Mouse (Mus musculus): ENCODE data around the gene Hoxd1. TPM values are rescaled to one million over a fixed set of nuclear protein-coding genes. Genes with fewer than 3 reads are reported as not detected.

Hoxd1 gene
- polyA plus RNA-seq, 1 experiment, result not detected

- TF ChIP-seq GATA1 (IDR thresholded peaks at IDR 0.05; ENCODE audit: low read length), result no peak
These were observed 23.9 kb upstream of the Hoxd1 start for GRCm38 (mm10) chr2:74738623-74739475.

- no peak for TF ChIP-seq GATA1 (IDR thresholded peaks at IDR 0.05; ENCODE audit: low read length)
These were observed 23.3 kb upstream of the Hoxd1 start for GRCm38 (mm10) chr2:74739476-74739800.

GRCm38 (mm10) chr2:74739869-74740268 lies 22.9 kb upstream of the Hoxd1 start:
- TF ChIP-seq GATA1 (IDR thresholded peaks at IDR 0.05; ENCODE audit: low read length), result no peak

DNA sequence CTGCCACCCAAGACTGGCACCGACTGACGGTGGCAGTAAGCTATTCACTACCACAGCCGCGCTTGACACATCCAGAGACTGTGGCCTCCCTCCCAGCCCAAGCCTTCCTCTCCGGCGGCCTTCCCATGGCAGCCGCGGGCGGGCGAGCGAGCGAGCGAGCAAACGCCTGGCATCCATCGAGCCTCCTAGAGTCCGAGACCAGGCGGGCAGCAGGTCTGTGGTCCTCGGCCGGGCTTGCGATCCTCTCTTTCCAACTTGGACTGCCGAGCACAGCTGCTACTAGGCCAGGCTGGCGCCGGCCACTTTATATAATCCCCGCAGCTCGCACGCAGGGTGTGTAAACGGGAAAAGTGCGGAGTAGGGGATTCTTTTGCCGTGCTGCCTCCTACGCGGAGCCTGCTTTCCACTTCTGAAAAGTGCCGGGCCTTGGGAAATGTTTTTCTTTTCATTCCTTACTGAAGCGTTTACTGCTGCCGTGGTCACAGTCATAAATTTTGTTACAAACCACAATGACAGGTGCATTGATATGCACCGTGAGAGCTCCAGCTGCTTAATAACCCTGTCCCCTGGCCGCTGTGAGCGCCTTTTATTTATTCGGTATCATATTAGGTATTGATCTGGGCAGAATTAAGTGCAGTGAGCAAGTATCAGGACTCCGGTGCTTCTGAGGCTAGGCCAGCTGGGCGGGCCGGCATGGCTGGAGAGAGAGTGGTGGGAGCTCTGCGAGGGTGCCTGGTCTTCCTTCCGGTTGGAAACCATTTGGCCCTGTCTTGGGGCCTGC lies 22.3 kb upstream of the Hoxd1 start:
- TF ChIP-seq GATA1 (IDR thresholded peaks at IDR 0.05; ENCODE audit: low read length), result no peak

GRCm38 (mm10) chr2:74741252-74741978 lies 21.4 kb upstream of the Hoxd1 start:
- no peak for TF ChIP-seq GATA1 (IDR thresholded peaks at IDR 0.05; ENCODE audit: low read length)

DNA sequence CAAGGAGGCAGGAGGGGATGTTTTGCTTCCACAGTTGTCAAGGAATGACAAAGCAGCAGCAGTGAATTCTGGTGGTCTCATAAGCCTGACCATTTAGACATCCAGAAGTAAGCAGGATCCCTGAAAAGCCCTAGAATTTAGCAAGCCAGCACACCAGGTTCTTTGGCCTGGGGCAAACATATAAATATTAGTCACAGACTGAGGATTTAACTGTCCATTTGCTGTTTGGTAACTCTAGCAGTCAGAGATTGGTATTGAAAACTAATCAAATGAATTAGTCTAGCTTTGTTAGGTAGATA lies 20.9 kb upstream of the Hoxd1 start:
- TF ChIP-seq GATA1 (IDR thresholded peaks at IDR 0.05; ENCODE audit: low read length), result no peak

GRCm38 (mm10) chr2:74745540-74746297 lies 17.1 kb upstream of the Hoxd1 start:
- no peak for TF ChIP-seq GATA1 (IDR thresholded peaks at IDR 0.05; ENCODE audit: low read length)

GRCm38 (mm10) chr2:74746298-74746921 lies 16.4 kb upstream of the Hoxd1 start:
- TF ChIP-seq GATA1 (IDR thresholded peaks at IDR 0.05; ENCODE audit: low read length), result no peak

- no peak for TF ChIP-seq GATA1 (IDR thresholded peaks at IDR 0.05; ENCODE audit: low read length)
These were observed 15.8 kb upstream of the Hoxd1 start for GRCm38 (mm10) chr2:74747006-74747405.

- no peak for TF ChIP-seq GATA1 (IDR thresholded peaks at IDR 0.05; ENCODE audit: low read length)
These were observed 15.1 kb upstream of the Hoxd1 start for GRCm38 (mm10) chr2:74747661-74748141.

GRCm38 (mm10) chr2:74748436-74748995 lies 14.3 kb upstream of the Hoxd1 start:
- TF ChIP-seq GATA1 (IDR thresholded peaks at IDR 0.05; ENCODE audit: low read length), result no peak

DNA sequence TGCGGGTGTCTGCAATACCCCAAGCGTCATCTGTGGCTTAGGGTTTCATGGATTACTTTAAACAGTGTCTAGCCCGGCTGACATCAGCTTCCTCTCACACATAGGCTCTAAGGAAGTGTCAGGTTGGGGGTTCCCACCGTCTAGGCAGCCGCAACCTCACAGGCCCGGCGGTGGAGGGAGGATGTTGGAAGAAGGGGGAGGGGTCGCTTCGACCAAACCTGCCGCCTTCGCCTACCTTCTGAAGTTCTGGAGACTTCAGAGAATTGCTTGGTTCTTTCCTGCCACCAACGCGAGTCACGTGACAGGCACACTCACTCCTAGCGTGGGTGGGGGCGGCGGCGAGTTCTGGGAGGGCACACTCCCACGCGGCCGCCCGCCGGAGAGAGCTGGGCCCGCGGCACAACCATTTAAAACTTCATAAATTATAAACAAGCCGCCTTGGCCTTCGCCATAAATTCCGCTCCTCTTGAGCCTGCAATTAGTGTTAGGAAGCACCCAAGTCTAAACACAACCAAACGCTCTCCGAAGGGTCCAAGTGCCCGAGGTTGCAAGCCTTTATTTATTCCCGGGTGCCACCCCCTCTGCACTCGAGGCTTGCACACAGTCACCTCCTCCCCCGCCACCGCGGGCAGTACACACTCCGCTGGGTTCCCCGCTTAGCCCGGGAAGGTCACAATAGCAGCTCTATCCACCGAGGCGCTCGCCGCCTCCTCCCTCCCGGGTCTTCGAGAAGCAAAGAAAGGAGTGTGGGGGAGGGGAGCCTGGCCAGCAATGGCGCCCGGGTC lies 13.3 kb upstream of the Hoxd1 start:
- TF ChIP-seq GATA1 (IDR thresholded peaks at IDR 0.05; ENCODE audit: low read length), result no peak

DNA sequence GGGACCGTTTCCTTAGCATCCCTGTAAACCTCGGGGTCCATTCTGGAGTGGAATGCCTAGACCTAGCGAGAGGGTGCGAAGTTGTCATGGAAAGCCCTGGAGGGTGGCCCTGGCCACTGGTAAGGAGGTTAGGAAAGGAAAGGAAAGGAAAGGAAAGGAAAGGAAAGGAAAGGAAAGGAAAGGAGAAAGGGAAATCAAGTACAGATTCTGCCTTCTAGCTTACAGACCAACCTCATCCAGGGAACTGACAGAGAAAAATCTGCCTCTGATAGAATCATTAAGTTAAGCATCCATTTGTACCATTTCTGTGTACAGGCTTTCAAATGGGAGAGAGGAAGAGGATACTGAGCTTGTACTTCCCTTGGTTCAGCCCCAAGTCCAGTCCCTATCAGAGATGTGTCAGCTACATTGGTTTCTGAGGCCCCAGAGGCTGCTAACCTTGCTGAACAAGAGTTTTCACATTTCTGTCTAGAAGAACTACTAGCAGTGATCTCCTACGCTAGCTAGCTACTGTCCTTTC lies 12.0 kb upstream of the Hoxd1 start:
- no peak for TF ChIP-seq GATA1 (IDR thresholded peaks at IDR 0.05; ENCODE audit: low read length)

GRCm38 (mm10) chr2:74751861-74752260 lies 10.9 kb upstream of the Hoxd1 start:
- no peak for TF ChIP-seq GATA1 (IDR thresholded peaks at IDR 0.05; ENCODE audit: low read length)
